Mouse (Mus musculus): Measurements from ENCODE around the gene Insl5. TPM values are rescaled to one million over a fixed set of nuclear protein-coding genes. Genes with fewer than 3 reads are reported as not detected.

Insl5 gene
- polyA plus RNA-seq (2015; fragmentation: Nextera tagmentation; extraction: Ambion mirVana), result not detected in 2 replicates

GRCm38 (mm10) chr4:103026621-103027020, at the start of gene Insl5:
Gene Insl5 (minus strand): TSS chr4:103026842.
- Histone ChIP-seq H3K9me3 (replicated peaks; ENCODE audit: control insufficient read depth, low read length) (no peaks in the 10 kb centered on the region), H3K9ac (ENCODE audit: low read length) (no peak within 1 kb of the TSS), H3K4me1 (ENCODE audit: control insufficient read depth, insufficient read depth, low read length) (no peaks in the 10 kb centered on the region), H3K27ac (ENCODE audit: low read length) (no peak within 1 kb of the TSS), H3K36me3 (ENCODE audit: control insufficient read depth, insufficient read depth, low read length) (no peaks in the 10 kb centered on the region), H3K4me3 (replicated peaks; ENCODE audit: low read length) (no peak within 1 kb of the TSS), H3K27me3 (ENCODE audit: control insufficient read depth, insufficient read depth, low read length) (no peaks in the 10 kb centered on the region), H3K4me2 (ENCODE audit: low read depth, low read length) (no peak within 1 kb of the TSS)
- WGBS, result 62% methylated on average over 4 of the region's 4 CpGs
- no peak for ATAC-seq (ENCODE audit: insufficient read depth, low FRiP score)

DNA sequence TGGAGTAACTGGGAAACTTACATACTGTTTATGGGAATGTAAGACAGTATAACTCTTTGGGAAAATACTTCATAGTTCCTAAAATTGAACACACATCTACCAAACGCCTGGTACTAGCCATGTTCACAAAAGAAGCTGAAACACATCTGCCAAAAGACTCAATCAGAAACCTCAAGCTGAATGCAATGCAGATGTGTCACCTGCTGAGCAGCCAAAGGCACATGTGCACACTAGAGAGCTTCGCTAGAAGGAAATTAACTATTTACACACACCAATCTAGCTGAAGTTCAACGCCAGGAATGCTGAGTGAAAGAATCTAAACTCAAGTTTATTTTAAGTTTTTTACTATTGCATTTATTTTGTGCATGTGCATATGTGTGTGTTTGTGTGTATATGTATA, 44.0 kb upstream of the Insl5 start:
- 82% methylated on average over 3 of the region's 3 CpGs for WGBS
- H3K4me1 ChIP-seq (ENCODE audit: control insufficient read depth, insufficient read depth, low read length), result no peaks in the 10 kb centered on the region

DNA sequence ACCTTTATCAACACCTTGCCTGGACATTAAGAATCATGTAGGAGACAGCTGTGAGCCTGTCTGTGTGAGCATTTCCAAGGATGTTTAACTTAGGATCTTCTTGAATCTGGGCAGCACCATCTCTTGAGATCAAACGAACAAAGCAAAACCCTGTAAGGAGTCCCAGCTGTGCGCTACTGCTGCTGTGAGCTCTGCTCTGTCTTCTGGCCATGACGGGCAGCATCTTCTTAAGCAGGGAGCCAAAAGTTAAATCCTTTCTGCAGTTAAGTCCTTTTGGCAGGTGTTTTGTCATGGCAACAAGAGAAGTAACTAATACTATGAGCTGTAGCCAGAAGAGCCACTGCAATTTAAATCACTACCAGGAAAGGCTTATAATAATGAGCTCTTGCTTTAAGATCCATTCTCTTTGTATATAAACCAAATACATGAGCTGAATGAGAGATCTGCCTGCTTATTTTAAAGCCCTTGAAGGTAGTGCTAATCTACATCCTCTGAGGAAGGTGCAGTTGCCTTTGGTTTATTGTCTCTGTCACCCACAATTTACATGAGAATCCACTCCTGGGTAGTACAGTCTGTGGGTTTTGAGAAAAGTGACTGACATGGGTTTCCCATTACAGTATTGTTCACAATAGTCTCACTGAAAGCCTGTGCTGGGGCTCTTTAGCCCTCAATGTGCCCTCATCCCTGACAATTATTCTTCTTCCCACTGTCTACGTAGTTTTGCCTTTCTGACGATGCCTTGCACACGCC, 41.4 kb upstream of the Insl5 start:
- H3K4me3 ChIP-seq (replicated peaks; ENCODE audit: low read length), result no peak overlapping the region
- no peaks in the 10 kb centered on the region for H3K9me3 ChIP-seq (replicated peaks; ENCODE audit: control insufficient read depth, low read length)
- H3K4me2 ChIP-seq (ENCODE audit: low read depth, low read length), result no peak overlapping the region
- no peaks in the 10 kb centered on the region for H3K36me3 ChIP-seq (ENCODE audit: control insufficient read depth, insufficient read depth, low read length)
- ATAC-seq (ENCODE audit: insufficient read depth, low FRiP score), result peak; percentile 68
- no peaks in the 10 kb centered on the region for H3K4me1 ChIP-seq (ENCODE audit: control insufficient read depth, insufficient read depth, low read length)
- no peaks in the 10 kb centered on the region for H3K27me3 ChIP-seq (ENCODE audit: control insufficient read depth, insufficient read depth, low read length)
- no peak overlapping the region for H3K9ac ChIP-seq (ENCODE audit: low read length)
- H3K27ac ChIP-seq (ENCODE audit: low read length), result no peak overlapping the region
- 61% methylated on average over 6 of the region's 6 CpGs for WGBS

More for the DNA sequence above, 44.0 kb upstream of the Insl5 start:
- H3K9ac ChIP-seq (ENCODE audit: low read length), result no peak overlapping the region
- H3K27ac ChIP-seq (ENCODE audit: low read length), result no peak overlapping the region
- H3K36me3 ChIP-seq (ENCODE audit: control insufficient read depth, insufficient read depth, low read length), result no peaks in the 10 kb centered on the region
- no peaks in the 10 kb centered on the region for H3K9me3 ChIP-seq (replicated peaks; ENCODE audit: control insufficient read depth, low read length)
- H3K4me3 ChIP-seq (replicated peaks; ENCODE audit: low read length), result no peak overlapping the region
- no peak for ATAC-seq (ENCODE audit: insufficient read depth, low FRiP score)
- no peak overlapping the region for H3K4me2 ChIP-seq (ENCODE audit: low read depth, low read length)
- no peaks in the 10 kb centered on the region for H3K27me3 ChIP-seq (ENCODE audit: control insufficient read depth, insufficient read depth, low read length)

GRCm38 (mm10) chr4:103064976-103065375, 38.3 kb upstream of the Insl5 start:
- Histone ChIP-seq H3K4me3 (replicated peaks; ENCODE audit: low read length) (no peak overlapping the region), H3K4me2 (ENCODE audit: low read depth, low read length) (no peak overlapping the region), H3K36me3 (ENCODE audit: control insufficient read depth, insufficient read depth, low read length) (no peaks in the 10 kb centered on the region), H3K27me3 (ENCODE audit: control insufficient read depth, insufficient read depth, low read length) (no peaks in the 10 kb centered on the region), H3K9me3 (replicated peaks; ENCODE audit: control insufficient read depth, low read length) (no peaks in the 10 kb centered on the region), H3K4me1 (ENCODE audit: control insufficient read depth, insufficient read depth, low read length) (no peaks in the 10 kb centered on the region), H3K27ac (ENCODE audit: low read length) (no peak overlapping the region), H3K9ac (ENCODE audit: low read length) (no peak overlapping the region)
- no peak for ATAC-seq (ENCODE audit: insufficient read depth, low FRiP score)
- WGBS, result 60% methylated on average over 5 of the region's 5 CpGs

GRCm38 (mm10) chr4:103064421-103064820, 37.8 kb upstream of the Insl5 start:
- Histone ChIP-seq H3K36me3 (ENCODE audit: control insufficient read depth, insufficient read depth, low read length) (no peaks in the 10 kb centered on the region), H3K27ac (ENCODE audit: low read length) (no peak overlapping the region), H3K4me2 (ENCODE audit: low read depth, low read length) (no peak overlapping the region), H3K9ac (ENCODE audit: low read length) (no peak overlapping the region), H3K9me3 (replicated peaks; ENCODE audit: control insufficient read depth, low read length) (no peaks in the 10 kb centered on the region), H3K4me1 (ENCODE audit: control insufficient read depth, insufficient read depth, low read length) (no peaks in the 10 kb centered on the region), H3K27me3 (ENCODE audit: control insufficient read depth, insufficient read depth, low read length) (no peaks in the 10 kb centered on the region), H3K4me3 (replicated peaks; ENCODE audit: low read length) (no peak overlapping the region)
- WGBS, result 64% methylated on average over 2 of the region's 2 CpGs
- ATAC-seq (ENCODE audit: insufficient read depth, low FRiP score), result no peak

DNA sequence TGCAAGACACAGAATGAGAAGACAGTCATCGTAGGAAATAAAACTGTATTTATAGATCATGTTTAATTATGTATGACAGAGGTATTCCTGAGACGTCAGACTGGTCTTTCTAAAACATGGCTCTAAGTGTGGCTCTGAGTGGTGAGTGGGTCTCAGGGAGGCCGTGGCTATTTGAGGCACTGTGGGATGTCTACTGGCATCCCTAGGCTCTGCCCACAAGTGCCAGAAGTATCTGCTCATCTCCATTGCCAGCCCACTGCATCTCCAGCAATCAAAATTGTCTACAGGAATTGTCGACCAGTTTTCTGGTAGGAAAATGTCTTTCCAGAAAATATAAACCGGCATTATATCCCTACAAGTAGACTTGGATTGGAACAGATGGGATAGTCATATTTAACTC, 30.3 kb upstream of the Insl5 start:
- H3K36me3 ChIP-seq (ENCODE audit: control insufficient read depth, insufficient read depth, low read length), result no peaks in the 10 kb centered on the region
- H3K4me1 ChIP-seq (ENCODE audit: control insufficient read depth, insufficient read depth, low read length), result no peaks in the 10 kb centered on the region
- no peak for ATAC-seq (ENCODE audit: insufficient read depth, low FRiP score)
- no peak overlapping the region for H3K4me3 ChIP-seq (replicated peaks; ENCODE audit: low read length)
- H3K9ac ChIP-seq (ENCODE audit: low read length), result no peak overlapping the region
- H3K27me3 ChIP-seq (ENCODE audit: control insufficient read depth, insufficient read depth, low read length), result no peaks in the 10 kb centered on the region
- H3K4me2 ChIP-seq (ENCODE audit: low read depth, low read length), result no peak overlapping the region
- 85% methylated on average over 5 of the region's 5 CpGs for WGBS
- H3K9me3 ChIP-seq (replicated peaks; ENCODE audit: control insufficient read depth, low read length), result no peaks in the 10 kb centered on the region
- H3K27ac ChIP-seq (ENCODE audit: low read length), result no peak overlapping the region

DNA sequence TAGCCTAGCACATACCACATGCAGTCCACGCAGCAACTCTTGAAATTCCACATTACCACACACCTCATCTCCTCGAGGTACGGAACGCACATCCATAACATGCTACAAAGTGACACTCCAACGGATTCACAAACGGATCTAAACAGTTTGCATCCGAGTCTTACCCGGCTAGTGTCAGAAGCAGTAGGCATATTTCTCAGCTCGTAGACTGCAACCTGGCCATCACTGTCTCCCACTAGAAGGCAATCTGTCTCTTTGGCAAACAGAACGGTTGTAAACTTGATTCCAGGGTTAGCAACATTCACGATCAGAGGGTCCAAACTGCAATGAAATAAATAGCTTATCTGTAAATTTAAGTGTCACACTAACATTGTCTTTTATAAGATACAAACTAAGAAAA, 21.4 kb upstream of the Insl5 start:
- H3K36me3 ChIP-seq (ENCODE audit: control insufficient read depth, insufficient read depth, low read length), result no peaks in the 10 kb centered on the region
- no peak for ATAC-seq (ENCODE audit: insufficient read depth, low FRiP score)
- H3K9me3 ChIP-seq (replicated peaks; ENCODE audit: control insufficient read depth, low read length), result no peaks in the 10 kb centered on the region
- H3K27me3 ChIP-seq (ENCODE audit: control insufficient read depth, insufficient read depth, low read length), result no peaks in the 10 kb centered on the region
- H3K4me1 ChIP-seq (ENCODE audit: control insufficient read depth, insufficient read depth, low read length), result no peaks in the 10 kb centered on the region
- no peak overlapping the region for H3K9ac ChIP-seq (ENCODE audit: low read length)
- H3K4me3 ChIP-seq (replicated peaks; ENCODE audit: low read length), result no peak overlapping the region
- H3K27ac ChIP-seq (ENCODE audit: low read length), result no peak overlapping the region
- 81% methylated on average over 11 of the region's 11 CpGs for WGBS
- no peak overlapping the region for H3K4me2 ChIP-seq (ENCODE audit: low read depth, low read length)

GRCm38 (mm10) chr4:103042997-103043396, 16.4 kb upstream of the Insl5 start:
- 92% methylated on average over 11 of the region's 11 CpGs for WGBS
- Histone ChIP-seq H3K4me2 (ENCODE audit: low read depth, low read length) (no peak overlapping the region), H3K4me1 (ENCODE audit: control insufficient read depth, insufficient read depth, low read length) (no peaks in the 10 kb centered on the region), H3K36me3 (ENCODE audit: control insufficient read depth, insufficient read depth, low read length) (no peaks in the 10 kb centered on the region), H3K9me3 (replicated peaks; ENCODE audit: control insufficient read depth, low read length) (no peaks in the 10 kb centered on the region), H3K27me3 (ENCODE audit: control insufficient read depth, insufficient read depth, low read length) (no peaks in the 10 kb centered on the region), H3K4me3 (replicated peaks; ENCODE audit: low read length) (no peak overlapping the region), H3K27ac (ENCODE audit: low read length) (no peak overlapping the region), H3K9ac (ENCODE audit: low read length) (no peak overlapping the region)
- no peak for ATAC-seq (ENCODE audit: insufficient read depth, low FRiP score)

- H3K27ac ChIP-seq (ENCODE audit: low read length), result no peak overlapping the region
- H3K4me3 ChIP-seq (replicated peaks; ENCODE audit: low read length), result no peak overlapping the region
- H3K9ac ChIP-seq (ENCODE audit: low read length), result no peak overlapping the region
- no peaks in the 10 kb centered on the region for H3K36me3 ChIP-seq (ENCODE audit: control insufficient read depth, insufficient read depth, low read length)
- H3K9me3 ChIP-seq (replicated peaks; ENCODE audit: control insufficient read depth, low read length), result no peaks in the 10 kb centered on the region
- H3K4me2 ChIP-seq (ENCODE audit: low read depth, low read length), result no peak overlapping the region
- no peaks in the 10 kb centered on the region for H3K27me3 ChIP-seq (ENCODE audit: control insufficient read depth, insufficient read depth, low read length)
- WGBS, result 53% methylated on average over 5 of the region's 5 CpGs
- no peaks in the 10 kb centered on the region for H3K4me1 ChIP-seq (ENCODE audit: control insufficient read depth, insufficient read depth, low read length)
- no peak for ATAC-seq (ENCODE audit: insufficient read depth, low FRiP score)
These were observed 13.2 kb upstream of the Insl5 start for GRCm38 (mm10) chr4:103039838-103040191.
